Mouse (Mus musculus) liver, embryonic 16.5 days (tissue): ENCODE data around the gene Armc9. TPM values are rescaled to one million over a fixed set of nuclear protein-coding genes. Genes with fewer than 3 reads are reported as not detected.
A peak's percentile ranks its signal among the peaks of the same experiment; 100 is the strongest.

Source experiments
- ATAC-seq: fragments of 200-750 bp; cut with Nextera tagmentation; 2 replicates; pipeline ENCODE4 v1.8.0; 2017; ENCODE audit warnings: low read depth, mild to moderate bottlenecking, moderate number of reproducible peaks, moderate library complexity
- H3K27ac ChIP-seq: fragments of 300-500 bp; sonication (generic); 2 replicates; pipeline ENCODE4 v1.5.1; 2014; ENCODE audit warnings: mild to moderate bottlenecking, low read length
- H3K27me3 ChIP-seq: fragments of 300-500 bp; sonication (generic); 2 replicates; pipeline ENCODE4 v1.6.1; 2014; ENCODE audit warnings: low read depth, low read length, mixed read lengths; ENCODE audit not compliant: control insufficient read depth, insufficient read depth
- H3K36me3 ChIP-seq: fragments of 300-500 bp; sonication (generic); 2 replicates; pipeline ENCODE4 v1.6.1; 2014; ENCODE audit warnings: mild to moderate bottlenecking; ENCODE audit not compliant: control insufficient read depth, insufficient read depth
- H3K4me1 ChIP-seq: fragments of 300-500 bp; sonication (generic); 2 replicates; pipeline ENCODE4 v1.6.1; 2014; ENCODE audit warnings: low read depth, low read length, mixed read lengths; ENCODE audit not compliant: control insufficient read depth
- H3K4me2 ChIP-seq: fragments of 300-500 bp; sonication (generic); 2 replicates; pipeline ENCODE4 v1.6.1; 2014; ENCODE audit warnings: low read depth, low read length, mixed read lengths
- H3K4me3 ChIP-seq: fragments of 300-500 bp; sonication (generic); 2 replicates; pipeline ENCODE4 v1.5.1; 2014; ENCODE audit warnings: low read depth, mild to moderate bottlenecking, low read length
- H3K9ac ChIP-seq: fragments of 300-500 bp; sonication (generic); 2 replicates; pipeline ENCODE4 v1.6.1; 2014; ENCODE audit warnings: low read depth, low read length
- H3K9me3 ChIP-seq: fragments of 300-500 bp; sonication (generic); replicated peaks from 2 replicates; pipeline ENCODE4 v1.6.1; 2016; ENCODE audit warnings: low read length; ENCODE audit not compliant: control insufficient read depth
- WGBS: fragments of 180-500 bp; shearing (Covaris S2); extraction: QIAGEN DNeasy Blood & Tissue Kit; methylation state at CpG from one replicate; pipeline ENCODE4 v1.1.7; 2014; ENCODE audit not compliant: insufficient replicate concordance; 5-methylcytosine and 5-hydroxymethylcytosine counted together
- polyA plus RNA-seq: library from polyadenylated mRNA; unstranded; fragments of >200 nt; fragmentation: Nextera tagmentation; extraction: Ambion mirVana; gene quantifications from 2 replicates; pipeline ENCODE4 v1.2.1, GENCODE M21; 2015

Gene Armc9
- polyA plus RNA-seq, 1 experiment from 2014 or later = 8.4 TPM

- 4% methylated on average over 16 of the region's 16 CpGs for WGBS
- H3K4me1 ChIP-seq = peaks cover 13% of the 10 kb centered on the region
- peak overlapping the region; percentile 38 for H3K9ac ChIP-seq
These were observed 149.3 kb downstream of the Armc9 start for GRCm38 (mm10) chr1:86303873-86304250.

DNA sequence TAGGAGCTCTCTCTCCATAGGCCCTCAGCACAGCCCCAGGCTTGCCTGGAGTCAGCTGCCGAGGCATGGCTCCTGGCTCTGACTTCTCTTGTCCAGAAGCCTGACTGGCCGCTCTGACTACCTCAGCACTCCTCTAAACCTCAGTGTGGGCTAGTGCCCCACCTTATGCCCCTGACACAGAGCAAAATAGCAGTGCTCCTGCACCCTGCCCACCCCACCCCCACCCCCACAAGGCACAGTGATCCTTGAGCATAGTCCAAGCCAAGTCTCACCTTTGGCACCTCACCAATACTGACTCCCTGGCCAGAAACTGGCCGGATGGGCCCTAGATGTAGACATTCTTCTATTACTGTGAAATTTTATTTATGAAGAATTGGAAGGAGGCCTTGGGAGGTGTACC is 152.1 kb downstream of the Armc9 start:
- no peak overlapping the region for H3K4me3 ChIP-seq
- 54% methylated on average over 3 of the region's 3 CpGs for WGBS
- H3K4me1 ChIP-seq = peaks cover 13% of the 10 kb centered on the region
- no peak overlapping the region for H3K4me2 ChIP-seq
- peaks cover 32% of the 10 kb centered on the region for H3K27me3 ChIP-seq
- H3K36me3 ChIP-seq = no peaks in the 10 kb centered on the region
- no peak overlapping the region for H3K9ac ChIP-seq
- H3K27ac ChIP-seq = no peak overlapping the region
- no peak for ATAC-seq
- no peaks in the 10 kb centered on the region for H3K9me3 ChIP-seq

More at GRCm38 (mm10) chr1:86303873-86304250, 149.3 kb downstream of the Armc9 start:
- no peak for ATAC-seq
- no peak overlapping the region for H3K27ac ChIP-seq
- H3K4me3 ChIP-seq = peak overlapping the region; percentile 58
- no peaks in the 10 kb centered on the region for H3K36me3 ChIP-seq
- H3K4me2 ChIP-seq = peak overlapping the region; percentile 75
- no peaks in the 10 kb centered on the region for H3K9me3 ChIP-seq
- H3K27me3 ChIP-seq = peaks cover 32% of the 10 kb centered on the region

DNA sequence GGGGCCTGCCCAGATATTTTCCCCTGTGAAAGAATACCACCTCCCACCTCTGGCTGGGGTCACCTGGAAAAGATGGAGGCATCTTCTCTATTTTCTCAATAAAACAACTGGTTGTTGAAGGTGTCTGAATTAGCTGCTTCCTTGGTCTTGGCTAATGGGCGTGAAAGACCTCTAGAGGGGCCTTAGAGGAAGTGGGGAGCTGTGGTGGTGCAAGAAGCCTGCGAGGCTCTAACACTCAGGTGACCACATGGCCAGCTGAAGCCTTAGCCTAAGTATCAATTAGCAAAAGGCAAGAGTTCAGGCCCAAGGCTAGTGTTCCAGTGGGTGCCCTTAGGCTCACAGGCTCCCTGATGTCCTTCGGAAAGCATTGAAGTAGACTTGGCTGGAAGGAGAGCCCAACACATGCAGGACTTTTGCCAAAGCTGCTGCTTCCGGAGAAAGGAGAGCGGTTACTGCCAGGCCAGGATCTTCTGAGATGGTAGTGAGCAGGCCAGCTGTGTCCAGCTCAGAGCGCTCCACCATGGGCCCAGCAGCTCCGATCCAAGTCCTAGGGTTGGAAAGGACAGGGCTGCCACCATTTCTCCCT is 152.7 kb downstream of the Armc9 start:
- H3K4me2 ChIP-seq = no peak overlapping the region
- no peak overlapping the region for H3K9ac ChIP-seq
- no peak for ATAC-seq
- no peaks in the 10 kb centered on the region for H3K9me3 ChIP-seq
- no peak overlapping the region for H3K27ac ChIP-seq
- no peaks in the 10 kb centered on the region for H3K36me3 ChIP-seq
- H3K4me1 ChIP-seq = peaks cover 13% of the 10 kb centered on the region
- 73% methylated on average over 7 of the region's 7 CpGs for WGBS
- H3K27me3 ChIP-seq = peaks cover 28% of the 10 kb centered on the region
- no peak overlapping the region for H3K4me3 ChIP-seq

- Histone ChIP-seq H3K27ac (no peak overlapping the region), H3K9ac (no peak overlapping the region), H3K4me2 (no peak overlapping the region), H3K4me3 (no peak overlapping the region), H3K27me3 (peaks cover 21% of the 10 kb centered on the region), H3K4me1 (peaks cover 10% of the 10 kb centered on the region), H3K9me3 (no peaks in the 10 kb centered on the region), H3K36me3 (no peaks in the 10 kb centered on the region)
- ATAC-seq = no peak
- WGBS = 36% methylated on average over 4 of the region's 4 CpGs
These were observed 153.5 kb downstream of the Armc9 start for GRCm38 (mm10) chr1:86307871-86308641.

GRCm38 (mm10) chr1:86309270-86309833 is 154.8 kb downstream of the Armc9 start:
- no peak for ATAC-seq
- Histone ChIP-seq H3K4me2 (no peak overlapping the region), H3K27ac (no peak overlapping the region), H3K4me1 (peaks cover 2% of the 10 kb centered on the region; the same call in 1 of the 2 replicates), H3K27me3 (peaks cover 8% of the 10 kb centered on the region), H3K36me3 (no peaks in the 10 kb centered on the region), H3K4me3 (no peak overlapping the region), H3K9me3 (no peaks in the 10 kb centered on the region), H3K9ac (no peak overlapping the region)
- 82% methylated on average over 7 of the region's 7 CpGs for WGBS

GRCm38 (mm10) chr1:86310536-86311310 is 156.1 kb downstream of the Armc9 start:
- WGBS = 63% methylated on average over 15 of the region's 15 CpGs
- Histone ChIP-seq H3K9me3 (no peaks in the 10 kb centered on the region), H3K4me1 (peaks cover 2% of the 10 kb centered on the region; the same call in 1 of the 2 replicates), H3K27ac (no peak overlapping the region), H3K4me3 (no peak overlapping the region), H3K27me3 (no peaks in the 10 kb centered on the region; the same call in 1 of the 2 replicates), H3K36me3 (no peaks in the 10 kb centered on the region), H3K9ac (no peak overlapping the region), H3K4me2 (no peak overlapping the region)
- no peak for ATAC-seq

GRCm38 (mm10) chr1:86311467-86312005 is 157.0 kb downstream of the Armc9 start:
- H3K9ac ChIP-seq = no peak overlapping the region
- WGBS = 67% methylated on average over 10 of the region's 10 CpGs
- no peak overlapping the region for H3K4me3 ChIP-seq
- H3K4me1 ChIP-seq = peaks cover 2% of the 10 kb centered on the region; the same call in 1 of the 2 replicates
- H3K4me2 ChIP-seq = no peak overlapping the region
- no peaks in the 10 kb centered on the region; the same call in 1 of the 2 replicates for H3K27me3 ChIP-seq
- no peak for ATAC-seq
- H3K27ac ChIP-seq = no peak overlapping the region
- no peaks in the 10 kb centered on the region for H3K36me3 ChIP-seq
- H3K9me3 ChIP-seq = no peaks in the 10 kb centered on the region

DNA sequence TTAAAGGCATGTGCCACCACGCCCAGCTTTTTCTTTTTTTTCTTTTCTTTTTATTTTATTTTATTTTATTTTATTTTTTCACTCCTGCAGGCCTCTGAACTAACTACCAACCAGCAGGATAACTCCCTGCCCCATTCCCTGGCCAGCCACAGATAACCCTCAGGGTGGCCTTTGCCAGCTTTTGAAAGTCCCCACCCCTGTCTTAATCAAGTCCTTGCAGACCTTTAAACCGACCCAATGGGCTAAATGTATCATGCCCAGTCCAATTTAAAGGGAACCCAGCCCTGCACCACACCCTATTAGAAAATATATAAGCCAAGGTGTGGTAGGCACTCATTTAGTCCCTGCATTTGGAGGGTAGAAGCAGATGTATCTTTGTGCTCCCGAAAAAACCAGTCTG is 157.7 kb downstream of the Armc9 start:
- H3K9me3 ChIP-seq = no peaks in the 10 kb centered on the region
- H3K4me3 ChIP-seq = no peak overlapping the region
- H3K27ac ChIP-seq = peak overlapping the region; percentile 50; the same call in 1 of the 2 replicates
- no peaks in the 10 kb centered on the region for H3K36me3 ChIP-seq
- no peak overlapping the region for H3K4me2 ChIP-seq
- H3K27me3 ChIP-seq = no peaks in the 10 kb centered on the region; the same call in 1 of the 2 replicates
- ATAC-seq = peak; percentile 95
- 44% methylated on average over 3 of the region's 3 CpGs for WGBS
- no peak overlapping the region for H3K9ac ChIP-seq
- H3K4me1 ChIP-seq = peaks cover 2% of the 10 kb centered on the region; the same call in 1 of the 2 replicates
